ENCODE assay signal across 8 mouse cellular contexts in genomic region chr19:15924181-15924865, GRCm38 (mm10). TPM values are rescaled to one million over a fixed set of nuclear protein-coding genes. Genes with fewer than 3 reads are reported as not detected.
DNase-seq lines count a peak whose midpoint lies in the region; ATAC-seq and TF ChIP-seq lines count a peak whose summit lies in the region.

No protein-coding gene starts in this region.

- H3K9me3 ChIP-seq in heart, embryonic 12.5 days (replicated peaks) = no peaks in the 10 kb centered on the region
- H3K9me3 ChIP-seq in kidney, embryonic 16.5 days (ENCODE audit: low read length) = no peaks in the 10 kb centered on the region
- no peaks in the 10 kb centered on the region for H3K9me3 ChIP-seq in limb, embryonic 15.5 days
- no peaks in the 10 kb centered on the region for H3K9me3 ChIP-seq in midbrain, embryonic 15.5 days

- under 1% methylated on average over 46 of the region's 46 CpGs for WGBS in heart, embryonic 12.5 days
- under 1% methylated on average over 46 of the region's 46 CpGs for WGBS in kidney, embryonic 16.5 days
- under 1% methylated on average over 46 of the region's 46 CpGs for WGBS in limb, embryonic 15.5 days
- under 1% methylated on average over 46 of the region's 46 CpGs for WGBS in midbrain, embryonic 15.5 days
- WGBS in spleen, adult 2 months = under 1% methylated on average over 46 of the region's 46 CpGs

- TF ChIP-seq POLR2A in brain, embryonic 14.5 days (IDR thresholded peaks at IDR 0.05; ENCODE audit: borderline replicate concordance, extremely low read depth, insufficient read depth, insufficient read length, poor library complexity, severe bottlenecking) = no peak
- TF ChIP-seq POLR2A in spleen, adult 2 months (IDR thresholded peaks at IDR 0.05; ENCODE audit: low read depth, low read length) = no peak

- H3K27me3 ChIP-seq in heart, embryonic 12.5 days (replicated peaks) = no peaks in the 10 kb centered on the region
- H3K27me3 ChIP-seq in kidney, embryonic 16.5 days (ENCODE audit: insufficient read depth, low read length) = no peaks in the 10 kb centered on the region
- H3K27me3 ChIP-seq in limb, embryonic 15.5 days = no peaks in the 10 kb centered on the region
- H3K27me3 ChIP-seq in midbrain, embryonic 15.5 days (replicated peaks) = 0 out of 2 replicates have a peak, but pooled peaks cover 7% of the 10 kb centered on the region
- no peaks in the 10 kb centered on the region for H3K27me3 ChIP-seq in spleen, adult 2 months (ENCODE audit: control insufficient read depth, insufficient read depth, low read length)

- TF ChIP-seq CTCF in brain, embryonic 14.5 days (IDR thresholded peaks at IDR 0.05; ENCODE audit: borderline replicate concordance, extremely low read depth, insufficient read depth, insufficient read length) = no peak
- no peak for TF ChIP-seq CTCF in spleen, adult 2 months (IDR thresholded peaks at IDR 0.05; ENCODE audit: extremely low read depth, insufficient read depth, insufficient read length, insufficient replicate concordance)

- H3K4me3 ChIP-seq in heart, embryonic 12.5 days = peak overlapping the region; percentile 68
- peak overlapping the region; percentile 62 for H3K4me3 ChIP-seq in kidney, embryonic 16.5 days (ENCODE audit: low read length)
- H3K4me3 ChIP-seq in limb, embryonic 15.5 days = peak overlapping the region; percentile 69
- peak overlapping the region; percentile 86 for H3K4me3 ChIP-seq in midbrain, embryonic 15.5 days
- H3K4me3 ChIP-seq in spleen, adult 2 months (ENCODE audit: extremely low read depth, insufficient read depth, insufficient read length) = peak overlapping the region; percentile 67

- peak; percentile 67 for ATAC-seq in erythroblast, adult 5-6 weeks (replicated peaks; ENCODE audit: low FRiP score, poor library complexity, severe bottlenecking)
- ATAC-seq in heart, embryonic 12.5 days (ENCODE audit: insufficient number of reproducible peaks, low FRiP score) = peak; percentile 50; the same call in 1 of the 2 replicates
- ATAC-seq in kidney, embryonic 16.5 days (ENCODE audit: low FRiP score, low TSS enrichment) = peak; percentile 62
- ATAC-seq in limb, embryonic 15.5 days (ENCODE audit: insufficient number of reproducible peaks, low FRiP score, low TSS enrichment, low read depth) = peak; percentile 36
- ATAC-seq in midbrain, embryonic 15.5 days (replicated peaks) = peak; percentile 79

- peak overlapping the region; percentile 97 for H3K4me2 ChIP-seq in heart, embryonic 12.5 days
- peak overlapping the region; percentile 82 for H3K4me2 ChIP-seq in kidney, embryonic 16.5 days (replicated peaks; ENCODE audit: low read depth, low read length)
- H3K4me2 ChIP-seq in limb, embryonic 15.5 days = peak overlapping the region; percentile 96
- peak overlapping the region; percentile 98 for H3K4me2 ChIP-seq in midbrain, embryonic 15.5 days

- peak overlapping the region; percentile 75 for H3K9ac ChIP-seq in heart, embryonic 12.5 days
- peak overlapping the region; percentile 61 for H3K9ac ChIP-seq in kidney, embryonic 16.5 days (replicated peaks; ENCODE audit: low read length)
- peak overlapping the region; percentile 54 for H3K9ac ChIP-seq in limb, embryonic 15.5 days
- H3K9ac ChIP-seq in midbrain, embryonic 15.5 days = peak overlapping the region; percentile 72

- peak overlapping the region; percentile 69 for H3K27ac ChIP-seq in heart, embryonic 12.5 days (ENCODE audit: poor library complexity, severe bottlenecking)
- peak overlapping the region; percentile 65 for H3K27ac ChIP-seq in kidney, embryonic 16.5 days (ENCODE audit: low read length)
- H3K27ac ChIP-seq in limb, embryonic 15.5 days = peak overlapping the region; percentile 88
- peak overlapping the region; percentile 83 for H3K27ac ChIP-seq in midbrain, embryonic 15.5 days
- H3K27ac ChIP-seq in spleen, adult 2 months (ENCODE audit: insufficient read depth, low read length) = peak overlapping the region; percentile 26; the same call in 1 of the 2 replicates

- H3K4me1 ChIP-seq in heart, embryonic 12.5 days (replicated peaks) = peaks cover 22% of the 10 kb centered on the region
- peaks cover 18% of the 10 kb centered on the region for H3K4me1 ChIP-seq in kidney, embryonic 16.5 days (ENCODE audit: insufficient read depth, low read length)
- H3K4me1 ChIP-seq in limb, embryonic 15.5 days = peaks cover 30% of the 10 kb centered on the region
- peaks cover 18% of the 10 kb centered on the region for H3K4me1 ChIP-seq in midbrain, embryonic 15.5 days
- H3K4me1 ChIP-seq in spleen, adult 2 months (ENCODE audit: control insufficient read depth, insufficient read depth, insufficient read length) = no peaks in the 10 kb centered on the region; the same call in 1 of the 2 replicates

- DNase-seq in CD4-positive helper T cell, adult 2 months (ENCODE audit: low read depth, low spot score) = peak; percentile 76
- peak; percentile 77 for DNase-seq in brain, embryonic 14.5 days (ENCODE audit: low read depth)
- peak in 1 of 2 experiments; percentile 47 for DNase-seq in spleen, adult 2 months (ENCODE audit: low read depth in 1 of 2, low spot score in 2 of 2)

- H3K36me3 ChIP-seq in heart, embryonic 12.5 days = peaks cover 3% of the 10 kb centered on the region; the same call in 1 of the 2 replicates
- peaks cover 8% of the 10 kb centered on the region; the same call in 1 of the 2 replicates for H3K36me3 ChIP-seq in kidney, embryonic 16.5 days (ENCODE audit: insufficient read depth, low read length)
- no peaks in the 10 kb centered on the region for H3K36me3 ChIP-seq in limb, embryonic 15.5 days
- no peaks in the 10 kb centered on the region for H3K36me3 ChIP-seq in midbrain, embryonic 15.5 days (replicated peaks)
- no peaks in the 10 kb centered on the region for H3K36me3 ChIP-seq in spleen, adult 2 months (ENCODE audit: control insufficient read depth, insufficient read depth, low read length)

RNA-seq across cellular contexts. Expression of gene Psat1, which starts 22.8 kb away (rescaled TPM):
- 96.9 and 98.3 TPM in 2 replicates for polyA plus RNA-seq in brain, embryonic 14.5 days (2012; rRNA removed)
- total RNA-seq in erythroblast, adult 5-6 weeks (2015; ENCODE audit: low replicate concordance) = 9.8 and 32.5 TPM in 2 replicates
- total RNA-seq in erythroblast, adult 5-6 weeks (2017; ENCODE audit: low replicate concordance) = 13.7 and 25.0 TPM in 2 replicates
- 49.8 and 53.0 TPM in 2 replicates for polyA plus RNA-seq in heart, embryonic 12.5 days (2016; fragmentation: Nextera tagmentation; extraction: Ambion mirVana)
- polyA plus RNA-seq in kidney, embryonic 16.5 days (2015; fragmentation: Nextera tagmentation; extraction: Ambion mirVana) = 86.9 and 88.6 TPM in 2 replicates
- 151 and 153 TPM in 2 replicates for polyA plus RNA-seq in limb, embryonic 15.5 days (2015; fragmentation: Nextera tagmentation; extraction: Ambion mirVana)
- 81.5 and 95.9 TPM in 2 replicates for polyA plus RNA-seq in midbrain, embryonic 15.5 days (2015; fragmentation: Nextera tagmentation; extraction: Ambion mirVana)
- 5.4 TPM in 2 replicates for polyA plus RNA-seq in spleen, adult 2 months (2012; rRNA removed)

Comparison
In these comparisons a context has a peak if more than half of its experiments do, and no peak if none do; other contexts are left out.
1. H3K27ac ChIP-seq: peak in every context shown above with its lines; median percentile 88 in limb, embryonic 15.5 days; 83 in midbrain, embryonic 15.5 days; 69 in heart, embryonic 12.5 days; 65 in kidney, embryonic 16.5 days; 26 in spleen, adult 2 months.